Mouse (Mus musculus): ENCODE results near the gene Pak7.

The Pak7 gene

DNA sequence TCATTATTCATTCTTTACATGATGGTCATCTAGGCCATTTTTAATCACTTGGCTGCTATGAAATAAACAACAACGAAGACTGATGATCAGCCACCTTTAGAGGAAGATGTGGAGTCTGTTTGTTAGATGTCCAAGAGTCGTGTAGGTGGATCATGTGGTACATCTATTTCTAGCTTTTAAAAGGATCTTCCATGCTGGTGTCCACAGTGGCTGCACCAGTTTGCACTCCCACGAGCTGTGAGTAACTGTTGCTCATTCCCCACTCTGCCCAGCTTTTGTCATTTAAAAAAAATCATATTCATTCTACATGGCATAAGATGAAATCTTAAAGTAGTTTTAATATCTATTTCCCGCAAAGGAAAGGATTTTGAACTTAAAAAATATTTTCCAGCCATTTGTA, 183.7 kb downstream of the Pak7 start:
- in situ Hi-C loops (cut with MboI; ENCODE audit: unreplicated experiment in 2 of 2): no loop called here

GRCm38 (mm10) chr2:136175030-136175429, 212.7 kb downstream of the Pak7 start:
- in situ Hi-C loops (cut with MboI; ENCODE audit: unreplicated experiment in 2 of 2): no loop called here

- in situ Hi-C loops (cut with MboI; ENCODE audit: unreplicated experiment in 2 of 2): loop anchor here in 1 of 2 experiments (5.0 kb wide), 1 partner anchor 1792 kb away; no protein-coding TSS in a partner anchor
Observed at GRCm38 (mm10) chr2:136150752-136151151, 237.0 kb downstream of the Pak7 start.

DNA sequence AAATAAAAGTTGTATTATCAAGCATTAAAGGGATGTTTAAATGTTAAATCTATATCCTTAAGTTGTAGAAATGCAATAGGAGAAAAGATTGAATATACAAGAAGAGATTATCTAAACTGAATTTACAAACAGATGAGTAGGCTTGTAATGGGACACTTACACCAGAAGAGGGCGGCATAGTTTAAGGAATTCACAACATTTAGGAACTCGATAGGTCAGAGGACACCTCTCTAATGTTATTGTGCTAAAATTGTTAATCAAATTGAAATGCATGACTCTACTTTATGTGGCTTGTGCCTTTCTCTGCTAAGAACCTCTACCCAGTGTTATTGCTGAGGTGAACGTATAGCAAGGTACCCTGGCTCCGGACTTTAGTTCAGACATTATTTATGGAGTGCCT, 238.2 kb downstream of the Pak7 start:
- in situ Hi-C loops (cut with MboI; ENCODE audit: unreplicated experiment in 2 of 2): loop anchor here in 1 of 2 experiments (5.0 kb wide), 1 partner anchor 1793 kb away; no protein-coding TSS in a partner anchor

- in situ Hi-C loops (cut with MboI; ENCODE audit: unreplicated experiment in 2 of 2): loop anchor here in 1 of 2 experiments (5.0 kb wide), 1 partner anchor 1793 kb away; no protein-coding TSS in a partner anchor
Observed at GRCm38 (mm10) chr2:136148999-136149398, 238.8 kb downstream of the Pak7 start.

DNA sequence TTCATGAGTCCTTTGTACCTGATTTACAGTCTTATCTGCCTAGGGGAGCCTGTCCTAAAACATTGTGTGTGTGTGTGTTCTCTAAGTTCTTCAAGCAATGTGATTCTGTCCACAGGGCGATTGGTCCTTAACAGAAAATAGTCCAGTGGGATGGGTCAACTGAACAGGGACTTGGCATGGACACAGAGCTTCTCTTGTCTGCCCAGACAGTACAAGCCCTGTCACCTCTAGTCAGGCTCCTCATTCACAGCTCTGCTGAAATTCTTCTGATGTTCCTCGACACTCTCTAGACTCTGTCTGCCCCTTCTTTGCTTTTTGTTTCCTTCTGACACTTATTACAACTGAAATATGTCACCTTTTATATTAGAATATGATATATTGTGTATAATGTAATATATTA, 247.0 kb downstream of the Pak7 start:
- in situ Hi-C loops (cut with MboI; ENCODE audit: unreplicated experiment in 2 of 2): no loop called here

DNA sequence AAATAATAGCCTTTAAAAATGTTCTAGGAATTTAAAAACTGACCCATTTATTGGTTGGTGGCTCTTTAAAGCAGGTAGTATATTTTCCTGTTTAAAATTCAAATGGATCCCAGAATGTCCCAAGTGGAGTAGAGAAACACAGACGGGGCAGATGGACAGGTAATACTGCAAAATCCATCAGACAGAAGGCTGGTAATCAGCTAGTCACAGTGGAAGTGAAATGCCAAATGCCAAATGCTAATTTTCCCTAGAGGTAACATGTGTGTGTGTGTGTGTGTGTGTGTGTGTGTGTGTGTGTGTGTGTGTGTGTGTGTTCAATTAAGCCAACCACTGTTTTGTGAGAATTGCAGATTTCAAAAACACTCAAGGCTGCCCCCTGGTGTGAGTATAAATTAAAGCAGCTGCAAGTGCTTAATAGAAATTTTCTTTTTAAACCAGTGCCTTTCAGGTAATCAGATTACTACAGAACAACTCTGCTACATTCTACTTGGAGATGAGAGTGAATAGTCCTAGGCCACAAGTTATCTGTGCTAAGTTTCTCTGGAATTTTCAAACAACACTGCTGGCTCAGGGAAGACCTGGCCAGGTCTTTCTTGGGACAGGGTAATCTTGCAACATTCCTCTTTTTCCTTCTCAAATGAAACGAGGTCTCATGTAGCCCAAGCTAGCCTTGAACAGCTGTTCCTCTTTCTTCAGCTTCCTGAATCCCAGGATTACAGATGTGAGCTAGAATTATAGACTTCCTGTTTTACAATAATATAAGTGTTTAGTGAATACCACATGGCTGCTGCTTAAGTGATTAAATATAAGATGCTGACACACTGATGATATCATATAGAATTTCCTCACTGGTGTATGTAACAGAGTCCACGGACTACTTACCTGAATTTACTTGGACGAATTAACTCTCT, 248.4 kb downstream of the Pak7 start:
- in situ Hi-C loops (cut with MboI; ENCODE audit: unreplicated experiment in 2 of 2): loop anchor here in 1 of 2 experiments (5.0 kb wide), 1 partner anchor 782 kb away; no protein-coding TSS in a partner anchor

DNA sequence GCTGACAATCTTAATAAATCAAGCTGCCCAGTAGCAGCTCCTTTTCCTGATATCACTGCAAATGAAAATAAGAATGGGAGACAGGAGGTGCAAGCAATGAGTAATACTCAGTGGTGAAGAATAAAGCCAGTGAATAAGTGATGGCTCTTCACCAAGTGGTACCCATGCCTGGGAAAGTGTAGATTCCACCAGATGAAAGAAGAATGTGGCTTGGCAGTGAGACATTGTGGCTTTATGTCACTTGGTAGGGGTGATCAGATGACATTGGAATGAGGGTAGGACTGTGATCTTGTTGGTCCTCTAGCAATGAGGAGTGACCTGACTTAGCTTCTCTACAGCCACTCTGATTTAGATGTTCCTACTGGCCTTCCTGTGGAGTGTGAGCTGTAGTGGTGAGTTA, 249.3 kb downstream of the Pak7 start:
- in situ Hi-C loops (cut with MboI; ENCODE audit: unreplicated experiment in 2 of 2): loop anchor here in 1 of 2 experiments (5.0 kb wide), 1 partner anchor 781 kb away; no protein-coding TSS in a partner anchor

GRCm38 (mm10) chr2:136121867-136122266, 265.9 kb downstream of the Pak7 start:
- in situ Hi-C loops (cut with MboI; ENCODE audit: unreplicated experiment in 2 of 2): no loop called here

GRCm38 (mm10) chr2:136118006-136118405, 269.8 kb downstream of the Pak7 start:
- in situ Hi-C loops (cut with MboI; ENCODE audit: unreplicated experiment in 2 of 2): no loop called here

DNA sequence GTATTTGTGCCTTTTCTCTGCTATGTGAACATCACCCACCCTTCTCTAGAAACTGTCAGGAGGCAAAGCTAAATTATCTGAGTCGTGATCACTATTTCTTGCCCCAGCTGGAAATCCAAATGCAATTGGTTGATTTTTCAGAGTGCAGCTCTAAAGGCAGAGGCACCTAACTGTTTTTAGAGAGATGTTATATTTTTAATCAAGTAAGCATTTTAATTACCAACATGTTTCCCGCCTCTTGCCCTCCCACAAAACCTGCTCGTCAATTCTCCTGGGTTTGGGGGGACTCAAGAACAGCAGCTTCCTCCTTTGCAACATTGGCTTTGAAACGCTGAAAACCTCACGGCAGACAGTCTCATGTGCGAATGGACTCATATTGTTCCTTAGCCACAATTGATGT, 274.4 kb downstream of the Pak7 start:
- in situ Hi-C loops (cut with MboI; ENCODE audit: unreplicated experiment in 2 of 2): no loop called here

DNA sequence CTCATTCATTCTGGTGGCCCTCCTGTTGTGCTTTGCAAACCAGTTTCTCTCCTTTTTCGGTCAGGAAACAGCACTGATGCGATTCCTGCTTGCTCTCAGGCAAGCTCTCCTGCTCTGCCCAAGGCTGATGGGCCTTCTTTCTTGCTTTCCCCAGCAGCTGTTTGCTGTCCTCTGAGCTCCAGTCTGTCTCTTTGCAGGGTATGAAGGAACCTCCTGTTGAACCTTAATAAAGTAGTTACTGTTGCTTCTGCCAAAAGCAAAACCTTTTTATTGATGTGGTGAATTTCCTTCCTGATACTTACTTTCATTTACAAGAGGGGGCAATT, 278.8 kb downstream of the Pak7 start:
- in situ Hi-C loops (cut with MboI; ENCODE audit: unreplicated experiment in 2 of 2): no loop called here

GRCm38 (mm10) chr2:136108124-136109037, 279.4 kb downstream of the Pak7 start:
- in situ Hi-C loops (cut with MboI; ENCODE audit: unreplicated experiment in 2 of 2): no loop called here

- in situ Hi-C loops (cut with MboI; ENCODE audit: unreplicated experiment in 2 of 2): no loop called here
Observed at GRCm38 (mm10) chr2:136107597-136107996, 280.2 kb downstream of the Pak7 start.

GRCm38 (mm10) chr2:136097143-136097542, 290.6 kb downstream of the Pak7 start:
- in situ Hi-C loops (cut with MboI; ENCODE audit: unreplicated experiment in 2 of 2): no loop called here

- in situ Hi-C loops (cut with MboI; ENCODE audit: unreplicated experiment in 2 of 2): no loop called here
Observed at GRCm38 (mm10) chr2:136095978-136096377, 291.8 kb downstream of the Pak7 start.

DNA sequence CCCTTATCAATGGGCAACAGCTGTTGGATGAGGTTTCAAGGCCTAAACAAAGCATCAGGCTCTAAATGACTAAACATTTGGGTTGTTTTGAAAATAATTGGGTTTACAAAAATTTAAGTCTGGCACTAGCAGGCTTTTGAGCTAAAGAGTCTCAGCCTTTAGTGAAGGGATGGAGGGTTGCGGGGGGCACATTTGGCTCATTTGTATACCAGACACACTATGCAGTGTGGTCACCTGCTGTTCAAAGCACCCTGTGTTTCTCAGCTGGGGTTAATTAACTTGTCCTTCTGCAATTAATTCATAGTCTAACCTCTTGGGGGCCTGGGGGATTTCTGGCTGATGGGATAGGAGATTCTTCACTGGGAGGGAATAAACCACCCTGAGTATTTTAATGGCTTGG, 323.4 kb downstream of the Pak7 start:
- in situ Hi-C loops (cut with MboI; ENCODE audit: unreplicated experiment in 2 of 2): no loop called here

- in situ Hi-C loops (cut with MboI; ENCODE audit: unreplicated experiment in 2 of 2): no loop called here
Observed at GRCm38 (mm10) chr2:136059029-136059669, 328.6 kb downstream of the Pak7 start.

DNA sequence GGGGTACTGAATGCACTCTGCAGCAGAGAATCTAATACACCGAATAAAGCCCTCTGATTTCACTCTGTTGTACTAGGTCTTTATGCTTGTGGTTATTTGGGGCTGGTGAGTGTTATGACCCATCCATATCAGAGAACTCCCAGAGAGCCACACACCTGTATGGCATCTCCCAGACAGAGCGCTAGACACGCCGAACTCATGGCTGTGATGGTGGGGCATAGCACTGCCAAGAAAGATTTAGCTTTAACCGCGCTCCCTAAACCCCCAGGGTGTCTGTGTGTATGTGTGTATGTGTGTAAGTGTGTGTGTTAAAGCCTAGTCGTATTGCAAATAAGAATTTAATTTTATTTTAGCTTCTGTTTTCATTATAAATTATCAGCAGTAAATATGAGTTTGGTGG, 329.4 kb downstream of the Pak7 start:
- in situ Hi-C loops (cut with MboI; ENCODE audit: unreplicated experiment in 2 of 2): no loop called here

- in situ Hi-C loops (cut with MboI; ENCODE audit: unreplicated experiment in 2 of 2): no loop called here
Observed at GRCm38 (mm10) chr2:136057861-136058331, 329.9 kb downstream of the Pak7 start.

All from v-Abl transformed pro-B cells (cell line).